Mouse (Mus musculus) hindbrain, embryonic 16.5 days (tissue): ENCODE data around the gene Gm20431. TPM values are rescaled to one million over a fixed set of nuclear protein-coding genes. Genes with fewer than 3 reads are reported as not detected.

Source experiments
- ATAC-seq: fragments of 200-750 bp; cut with Nextera tagmentation; 2 replicates; pipeline ENCODE4 v1.8.0; 2017; ENCODE audit warnings: moderate TSS enrichment, moderate library complexity
- H3K27ac ChIP-seq: fragments of 300-500 bp; sonication (generic); 2 replicates; pipeline ENCODE4 v1.5.1; 2014; ENCODE audit warnings: low read depth, mild to moderate bottlenecking, control low read depth, low read length, moderate library complexity
- H3K27me3 ChIP-seq: fragments of 300-500 bp; sonication (generic); replicated peaks from 2 replicates; pipeline ENCODE4 v1.6.1; 2014; ENCODE audit warnings: low read length; ENCODE audit not compliant: control insufficient read depth, insufficient read depth
- H3K36me3 ChIP-seq: fragments of 300-500 bp; sonication (generic); 2 replicates; pipeline ENCODE4 v1.6.1; 2014; ENCODE audit warnings: mild to moderate bottlenecking, low read length, moderate library complexity, mixed read lengths; ENCODE audit not compliant: control insufficient read depth, insufficient read depth
- H3K4me1 ChIP-seq: fragments of 300-500 bp; sonication (generic); 2 replicates; pipeline ENCODE4 v1.6.1; 2014; ENCODE audit warnings: low read depth, low read length; ENCODE audit not compliant: control insufficient read depth, insufficient read depth
- H3K4me2 ChIP-seq: fragments of 300-500 bp; sonication (generic); 2 replicates; pipeline ENCODE4 v1.6.1; 2014; ENCODE audit warnings: mild to moderate bottlenecking, low read length, control low read depth, moderate library complexity
- H3K4me3 ChIP-seq: fragments of 300-500 bp; sonication (generic); 2 replicates; pipeline ENCODE4 v1.5.1; 2014; ENCODE audit warnings: mild to moderate bottlenecking, low read length, control low read depth, moderate library complexity
- H3K9ac ChIP-seq: fragments of 300-500 bp; sonication (generic); 2 replicates; pipeline ENCODE4 v1.6.1; 2014; ENCODE audit warnings: low read depth, mild to moderate bottlenecking, control low read depth, low read length, moderate library complexity
- H3K9me3 ChIP-seq: fragments of 300-500 bp; sonication (generic); 2 replicates; pipeline ENCODE4 v1.6.1; 2014; ENCODE audit warnings: mild to moderate bottlenecking, low read length, moderate library complexity; ENCODE audit not compliant: control insufficient read depth
- WGBS: fragments of 180-500 bp; shearing (Covaris S2); extraction: QIAGEN DNeasy Blood & Tissue Kit; methylation state at CpG from one replicate; pipeline ENCODE4 v1.1.7; 2014; 5-methylcytosine and 5-hydroxymethylcytosine counted together
- polyA plus RNA-seq: library from polyadenylated mRNA; unstranded; fragments of >200 nt; fragmentation: Nextera tagmentation; extraction: Ambion mirVana; gene quantifications from 2 replicates; pipeline ENCODE4 v1.2.1, GENCODE M21; 2015

The Gm20431 gene
- polyA plus RNA-seq, 1 experiment from 2014 or later = 12.8 TPM

- Histone ChIP-seq H3K36me3 (no peaks in the 10 kb centered on the region), H3K27me3 (peaks cover 3% of the 10 kb centered on the region; the same call in 1 of the 2 replicates), H3K4me1 (peaks cover 17% of the 10 kb centered on the region), H3K9me3 (no peaks in the 10 kb centered on the region), H3K9ac (no peak overlapping the region), H3K4me2 (no peak overlapping the region), H3K4me3 (no peak overlapping the region), H3K27ac (no peak overlapping the region)
- ATAC-seq = peak; percentile 17
- 76% methylated on average over 4 of the region's 4 CpGs for WGBS
These were observed 67.6 kb downstream of the Gm20431 start for GRCm38 (mm10) chr2:167593551-167594250.

- Histone ChIP-seq H3K9ac (no peak overlapping the region), H3K4me3 (no peak overlapping the region; the same call in 1 of the 2 replicates), H3K36me3 (no peaks in the 10 kb centered on the region), H3K27ac (no peak overlapping the region), H3K9me3 (no peaks in the 10 kb centered on the region), H3K4me1 (peaks cover 2% of the 10 kb centered on the region; the same call in 1 of the 2 replicates), H3K4me2 (0 out of 2 replicates have a peak overlapping the region, but pooled peaks have one; percentile 17), H3K27me3 (peaks cover 3% of the 10 kb centered on the region; the same call in 1 of the 2 replicates)
- 18% methylated on average over 21 of the region's 21 CpGs for WGBS
- ATAC-seq = no peak
These were observed 72.3 kb downstream of the Gm20431 start for GRCm38 (mm10) chr2:167588774-167589577.

GRCm38 (mm10) chr2:167586976-167587375 is 74.3 kb downstream of the Gm20431 start:
- no peak for ATAC-seq
- Histone ChIP-seq H3K4me1 (no peaks in the 10 kb centered on the region), H3K9ac (no peak overlapping the region), H3K4me2 (no peak overlapping the region), H3K9me3 (no peaks in the 10 kb centered on the region), H3K27me3 (peaks cover 3% of the 10 kb centered on the region; the same call in 1 of the 2 replicates), H3K27ac (no peak overlapping the region), H3K36me3 (no peaks in the 10 kb centered on the region), H3K4me3 (no peak overlapping the region)
- WGBS = 28% methylated on average over 9 of the region's 9 CpGs

GRCm38 (mm10) chr2:167586041-167586440 is 75.3 kb downstream of the Gm20431 start:
- Histone ChIP-seq H3K27me3 (peaks cover 3% of the 10 kb centered on the region; the same call in 1 of the 2 replicates), H3K9me3 (no peaks in the 10 kb centered on the region), H3K36me3 (no peaks in the 10 kb centered on the region), H3K9ac (no peak overlapping the region), H3K27ac (no peak overlapping the region), H3K4me3 (no peak overlapping the region), H3K4me1 (no peaks in the 10 kb centered on the region), H3K4me2 (no peak overlapping the region)
- 26% methylated on average over 8 of the region's 8 CpGs for WGBS
- no peak for ATAC-seq

GRCm38 (mm10) chr2:167585273-167585672 is 76.0 kb downstream of the Gm20431 start:
- WGBS = 86% methylated on average over 2 of the region's 2 CpGs
- peaks cover 3% of the 10 kb centered on the region; the same call in 1 of the 2 replicates for H3K27me3 ChIP-seq
- no peak overlapping the region for H3K9ac ChIP-seq

GRCm38 (mm10) chr2:167583161-167583952 is 77.9 kb downstream of the Gm20431 start:
- WGBS = 40% methylated on average over 10 of the region's 10 CpGs
- H3K9ac ChIP-seq = no peak overlapping the region
- H3K4me2 ChIP-seq = no peak overlapping the region
- no peak overlapping the region for H3K27ac ChIP-seq
- H3K27me3 ChIP-seq = no peaks in the 10 kb centered on the region
- H3K36me3 ChIP-seq = no peaks in the 10 kb centered on the region
- no peaks in the 10 kb centered on the region for H3K4me1 ChIP-seq
- no peaks in the 10 kb centered on the region for H3K9me3 ChIP-seq
- ATAC-seq = no peak
- H3K4me3 ChIP-seq = no peak overlapping the region

More at GRCm38 (mm10) chr2:167585273-167585672, 76.0 kb downstream of the Gm20431 start:
- ATAC-seq = no peak
- no peak overlapping the region for H3K4me3 ChIP-seq
- no peak overlapping the region for H3K27ac ChIP-seq
- no peaks in the 10 kb centered on the region for H3K36me3 ChIP-seq
- no peaks in the 10 kb centered on the region for H3K9me3 ChIP-seq
- H3K4me2 ChIP-seq = no peak overlapping the region
- no peaks in the 10 kb centered on the region for H3K4me1 ChIP-seq

- WGBS = 28% methylated on average over 5 of the region's 5 CpGs
- Histone ChIP-seq H3K9ac (no peak overlapping the region), H3K27ac (no peak overlapping the region), H3K27me3 (no peaks in the 10 kb centered on the region), H3K9me3 (no peaks in the 10 kb centered on the region), H3K36me3 (no peaks in the 10 kb centered on the region), H3K4me2 (no peak overlapping the region), H3K4me1 (no peaks in the 10 kb centered on the region), H3K4me3 (no peak overlapping the region)
- ATAC-seq = no peak
These were observed 82.8 kb downstream of the Gm20431 start for GRCm38 (mm10) chr2:167578521-167578920.

GRCm38 (mm10) chr2:167577186-167577785 is 84.0 kb downstream of the Gm20431 start:
- ATAC-seq = no peak
- 57% methylated on average over 9 of the region's 9 CpGs for WGBS

More at GRCm38 (mm10) chr2:167577186-167577785, 84.0 kb downstream of the Gm20431 start:
- no peak overlapping the region for H3K27ac ChIP-seq
- no peaks in the 10 kb centered on the region for H3K36me3 ChIP-seq
- H3K27me3 ChIP-seq = no peaks in the 10 kb centered on the region
- no peaks in the 10 kb centered on the region for H3K4me1 ChIP-seq
- no peak overlapping the region for H3K4me2 ChIP-seq
- H3K9ac ChIP-seq = no peak overlapping the region
- no peak overlapping the region for H3K4me3 ChIP-seq
- H3K9me3 ChIP-seq = no peaks in the 10 kb centered on the region
